Mouse (Mus musculus) gonadal fat pad, adult 2 months (tissue): ENCODE measurements around the gene Tecpr1. TPM values are rescaled to one million over a fixed set of nuclear protein-coding genes. Genes with fewer than 3 reads are reported as not detected.

Source experiments
- DNase-seq: peaks from one replicate; pipeline ENCODE4 v3.0.0-alpha.2; 2012; ENCODE audit warnings: low read depth
- polyA plus RNA-seq: library from polyadenylated mRNA; depleted of rRNA; stranded (reverse); fragments of >200 nt; gene quantifications from 2 replicates; pipeline ENCODE4 v1.2.3, GENCODE M21; 2012

The Tecpr1 gene
- polyA plus RNA-seq, 1 experiment = 43.7 TPM

DNA sequence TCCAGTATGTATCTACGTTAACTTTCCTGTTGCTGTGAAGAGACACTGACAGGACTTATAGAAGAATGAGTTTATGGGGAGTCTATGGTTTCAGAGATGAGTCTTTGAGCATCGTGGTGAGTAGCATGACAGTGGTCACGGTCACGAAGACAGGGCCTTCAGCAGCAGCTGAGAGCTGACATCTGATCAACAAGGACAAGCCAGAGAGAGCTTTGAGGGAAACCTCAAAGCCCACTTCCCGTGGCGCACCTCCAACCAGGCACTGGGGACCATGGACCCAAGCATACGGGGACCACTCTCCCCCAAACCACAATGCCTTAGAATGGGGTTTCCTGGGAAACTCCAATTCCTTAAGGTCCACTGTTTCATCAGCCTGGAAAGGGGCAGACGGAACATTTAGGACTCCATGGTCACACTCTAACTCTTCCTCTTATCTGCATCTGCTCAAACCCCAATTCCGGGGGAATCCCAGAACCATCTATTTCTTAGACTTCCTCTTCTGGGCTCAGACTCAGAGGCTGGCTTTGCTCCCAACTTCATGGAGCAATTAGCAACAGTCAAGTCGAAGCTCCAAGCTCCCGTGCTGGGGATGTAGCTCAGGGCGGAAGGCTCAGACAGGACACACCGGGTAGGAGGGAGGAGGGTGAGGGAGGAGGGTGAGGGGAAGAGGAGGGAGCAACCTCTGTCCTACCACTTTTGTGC, 28.6 kb upstream of the Tecpr1 start:
- DNase-seq = no peak

DNA sequence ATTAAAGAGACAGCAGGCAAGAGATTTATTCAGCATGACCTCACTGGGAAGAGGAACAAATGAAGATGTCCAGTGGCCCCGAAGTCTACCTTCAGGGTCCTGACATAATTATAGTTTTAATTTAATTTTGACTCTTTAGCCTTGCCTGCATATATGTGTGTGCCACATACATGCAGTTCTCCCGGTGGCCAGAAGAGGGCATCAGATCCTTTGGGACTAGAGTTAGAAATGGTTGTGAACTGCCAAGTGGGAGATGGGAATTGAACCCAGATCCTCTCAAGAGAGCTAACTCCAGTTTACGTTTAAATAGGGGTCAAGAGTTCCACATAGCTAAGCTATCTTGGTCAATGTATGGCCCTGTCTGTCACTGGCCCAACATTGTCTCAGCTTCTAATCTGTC, 26.5 kb upstream of the Tecpr1 start:
- DNase-seq = no peak

DNA sequence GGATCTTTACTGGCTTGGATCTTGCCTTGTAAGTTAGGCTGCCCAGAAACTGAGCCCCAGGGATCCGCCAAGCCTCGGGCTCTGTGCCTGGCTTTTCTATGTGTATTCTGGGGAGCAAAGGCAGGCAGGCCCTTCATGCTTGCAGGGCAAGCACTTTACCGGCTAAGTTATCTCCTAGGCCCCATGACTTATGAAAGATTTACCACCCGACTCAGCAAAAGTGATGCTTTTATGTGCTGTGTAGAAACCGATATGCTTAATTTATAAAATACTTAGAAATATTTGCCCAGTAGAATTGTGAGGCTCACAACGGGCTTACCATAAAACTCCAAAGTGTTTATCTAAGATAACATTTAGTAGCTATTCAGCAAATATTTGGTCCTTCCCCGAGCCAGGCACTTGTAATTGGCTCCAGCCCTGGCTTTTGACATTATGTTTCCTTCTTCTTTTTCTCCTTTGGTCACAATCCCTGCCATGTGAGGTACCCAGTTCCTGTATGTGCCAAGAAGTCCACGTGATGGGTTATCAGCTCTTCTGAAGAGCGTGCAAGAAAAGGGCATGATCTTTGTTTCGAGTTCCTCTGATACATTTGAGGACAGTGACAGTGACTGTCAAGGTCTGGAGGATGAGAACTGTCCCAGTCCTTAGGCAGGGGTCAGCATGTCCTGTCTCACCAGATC, 24.6 kb upstream of the Tecpr1 start:
- DNase-seq = no peak

DNA sequence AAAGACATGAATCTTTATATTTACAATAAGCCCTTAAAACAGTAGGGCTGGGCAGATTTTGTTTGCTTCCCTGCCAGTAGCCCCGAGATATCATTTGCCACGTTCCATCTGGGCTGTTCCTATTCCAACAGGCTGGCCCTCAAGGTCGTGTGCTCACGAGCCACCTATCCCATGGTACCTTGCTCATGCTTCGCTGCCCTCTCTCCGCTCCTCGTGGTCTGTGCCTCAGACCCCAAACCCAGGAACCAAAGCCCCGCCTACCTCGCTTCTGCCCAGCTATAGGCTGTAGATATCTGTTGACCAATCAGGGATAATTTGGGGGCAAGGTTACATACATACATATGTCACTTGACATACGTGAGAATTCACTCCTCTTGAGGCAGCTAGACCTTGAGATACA, 23.9 kb upstream of the Tecpr1 start:
- DNase-seq = no peak

DNA sequence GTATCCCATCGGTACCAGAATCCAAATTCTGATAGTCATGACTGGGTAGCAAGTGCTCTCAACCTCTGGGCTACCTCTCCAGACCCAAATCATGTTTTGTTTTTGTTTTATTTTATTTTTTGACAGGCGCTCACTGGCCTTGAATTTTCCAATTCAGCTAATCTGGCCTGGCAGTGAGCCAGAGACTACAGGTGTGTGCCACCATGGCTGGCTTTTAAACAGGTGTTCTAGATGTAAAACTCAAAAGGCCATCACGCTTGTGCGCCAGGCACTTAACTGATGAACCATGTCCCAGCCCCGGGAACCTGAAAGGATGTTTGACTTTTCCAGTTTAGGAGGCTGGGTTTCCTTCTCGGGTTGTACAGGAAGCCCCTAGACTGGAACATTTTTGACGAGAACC, 23.3 kb upstream of the Tecpr1 start:
- DNase-seq = no peak

DNA sequence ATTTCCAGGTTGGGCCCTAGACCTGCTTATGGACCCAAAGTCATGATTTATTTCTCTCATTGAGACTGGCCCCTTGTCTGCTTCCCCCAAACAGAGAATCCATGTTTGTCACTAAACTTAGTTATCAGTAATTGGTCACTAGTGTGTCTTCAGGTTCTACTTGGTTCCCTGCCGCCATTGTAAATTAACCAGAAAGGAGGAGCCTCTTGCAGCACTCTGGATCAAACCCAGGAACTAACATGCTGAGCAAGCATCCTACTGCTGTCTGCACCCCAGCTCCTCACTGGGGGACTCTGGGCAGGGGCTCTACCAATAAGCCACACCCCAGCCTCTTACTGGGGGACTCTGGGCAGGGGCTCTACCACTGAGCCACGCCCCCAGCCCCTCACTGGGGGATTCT, 22.2 kb upstream of the Tecpr1 start:
- no peak for DNase-seq

DNA sequence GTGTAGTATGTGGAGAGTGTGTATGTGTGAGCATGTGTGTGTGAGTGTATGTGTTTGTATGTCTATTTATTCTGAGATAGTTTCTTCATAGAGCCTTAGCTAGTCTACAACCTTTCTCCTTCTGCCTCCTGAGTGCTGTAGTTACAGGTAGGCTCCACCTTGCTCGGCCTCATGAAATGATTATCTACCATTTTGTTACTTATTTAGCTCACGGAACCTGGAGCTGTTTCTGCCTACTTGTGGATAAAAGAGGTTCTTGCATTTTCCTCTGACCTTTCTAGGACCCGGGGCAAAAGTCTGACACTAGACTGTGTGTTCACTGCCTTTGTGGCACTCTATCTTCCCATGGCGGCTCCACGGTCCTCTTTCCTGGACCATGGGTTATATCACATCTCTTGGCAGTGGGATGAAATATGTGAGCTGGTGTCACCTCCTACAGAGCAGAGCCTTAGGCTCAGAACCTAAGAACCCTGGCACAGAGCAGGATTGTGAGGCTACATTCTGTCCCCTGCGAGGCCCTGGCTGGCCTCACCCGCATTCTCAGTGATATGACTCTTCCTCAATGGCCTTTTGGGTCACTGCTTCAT, 20.6 kb upstream of the Tecpr1 start, which contains the start of gene Bri3:
Bri3 (plus strand) TSS at position 537 of the 587 bp plus-strand sequence.
- DNase-seq = no peak

DNA sequence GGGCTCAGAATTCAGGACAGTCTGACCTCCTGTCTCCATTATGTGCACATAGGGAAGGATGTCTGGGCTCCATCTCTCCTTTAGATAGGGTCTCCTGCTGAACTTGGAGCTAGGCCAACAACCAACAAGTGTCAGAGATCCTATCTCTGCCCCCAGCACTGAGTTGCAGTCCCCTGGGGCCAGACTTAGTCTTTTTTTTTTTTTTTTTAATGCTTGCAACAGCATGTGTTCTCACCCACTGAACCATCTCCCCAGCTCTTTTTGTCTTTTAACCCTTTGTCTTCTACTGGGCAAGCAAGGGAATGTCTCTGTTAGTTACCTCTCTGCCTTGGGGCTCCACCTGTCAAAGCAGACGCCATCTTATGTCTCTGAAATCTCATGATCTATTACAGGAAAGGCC, 15.6 kb upstream of the Tecpr1 start:
- DNase-seq = no peak

DNA sequence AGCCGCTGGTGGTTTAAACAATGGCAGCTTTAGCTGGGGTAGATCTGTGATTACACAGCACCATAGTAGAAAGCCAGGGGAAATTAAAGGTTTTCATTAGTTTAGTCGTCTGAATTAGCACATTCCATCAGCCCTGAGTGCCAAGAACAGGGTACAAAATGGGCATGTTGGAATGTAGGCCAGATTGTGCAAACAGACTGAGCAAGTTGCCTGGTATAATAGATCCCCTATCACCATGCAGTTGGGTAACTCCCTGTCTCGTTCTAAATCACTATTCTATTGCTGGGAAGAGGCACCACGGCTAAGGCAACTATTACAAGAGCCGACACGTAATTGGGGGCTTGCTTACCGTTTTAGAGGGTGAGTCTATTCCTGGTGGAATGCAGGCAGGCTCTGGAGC, 11.3 kb upstream of the Tecpr1 start:
- DNase-seq = no peak

DNA sequence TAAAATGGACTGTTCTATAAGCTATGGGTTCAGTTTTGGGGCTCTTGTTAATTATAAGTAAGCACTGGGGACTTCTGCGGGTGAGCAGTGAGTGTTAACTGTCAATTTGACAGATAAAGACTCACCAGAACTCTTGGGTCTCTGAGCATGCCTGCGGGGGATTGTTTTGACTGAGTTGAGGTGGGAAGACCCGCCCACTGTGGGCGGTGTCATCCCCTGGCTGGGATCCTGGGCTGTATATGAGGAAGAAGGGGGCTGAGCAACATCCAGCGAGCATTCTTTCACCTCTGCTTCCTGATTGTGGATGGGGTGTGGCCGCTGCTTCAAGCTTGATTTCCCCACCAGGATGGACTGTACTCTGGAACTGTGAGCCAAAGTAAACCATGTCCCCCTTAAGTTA, 10.8 kb upstream of the Tecpr1 start:
- DNase-seq = no peak

DNA sequence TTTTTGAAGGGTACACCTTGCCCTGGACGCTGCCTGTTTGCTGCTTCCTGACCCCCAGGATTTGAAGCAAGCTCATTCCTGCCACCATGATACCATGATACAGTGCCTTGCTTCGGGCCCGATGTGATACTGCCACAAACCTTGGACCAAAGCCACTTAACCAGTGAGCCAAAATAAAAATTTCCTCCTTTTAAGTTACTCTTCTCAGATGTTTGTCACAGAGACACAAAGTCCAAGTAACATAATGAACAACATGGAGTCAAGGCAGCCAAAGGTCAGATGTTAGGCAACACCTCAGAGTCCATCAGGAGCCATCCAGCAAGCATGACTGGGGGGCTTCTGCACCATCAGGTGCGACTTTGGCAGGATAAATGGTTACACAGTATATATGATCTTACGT, 9.1 kb upstream of the Tecpr1 start:
- no peak for DNase-seq

DNA sequence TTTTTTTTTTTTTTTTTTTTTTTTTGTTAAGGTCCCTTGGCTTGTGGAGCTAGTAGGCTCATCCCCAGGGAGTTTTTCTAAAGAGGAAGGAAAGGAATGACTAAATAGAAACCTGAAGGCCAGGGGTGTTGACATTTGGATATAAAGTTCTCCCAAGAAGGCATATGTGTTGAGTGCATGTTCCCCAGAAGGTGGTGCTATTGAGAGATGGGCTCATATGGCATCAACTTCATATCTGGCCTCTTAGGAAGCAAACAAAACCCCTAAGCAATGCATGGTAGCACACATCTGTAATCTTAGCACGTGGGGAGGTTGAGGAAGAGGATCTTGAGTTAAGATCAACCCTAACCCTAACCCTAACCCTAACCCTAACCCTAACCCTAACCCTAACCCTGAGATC, 8.0 kb upstream of the Tecpr1 start:
- no peak for DNase-seq

DNA sequence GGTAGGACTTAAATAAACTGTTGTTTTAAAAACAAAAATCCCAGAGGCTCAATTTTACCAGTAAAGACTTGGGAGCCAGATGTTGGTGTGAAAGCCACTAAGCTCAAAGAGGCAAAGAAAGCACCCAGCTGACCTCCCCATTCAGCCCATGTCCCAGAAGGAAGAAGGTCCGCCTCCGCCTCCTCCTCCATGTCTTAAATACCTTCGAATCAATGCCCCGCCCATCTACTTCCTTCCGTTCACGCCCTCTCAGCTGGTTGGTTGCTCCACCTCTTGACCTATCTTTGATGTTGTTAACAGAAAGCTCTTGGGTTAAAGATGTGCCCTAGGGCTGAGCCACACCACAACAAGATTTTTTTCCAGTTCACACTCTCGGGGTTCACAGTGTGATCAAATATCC, 6.8 kb upstream of the Tecpr1 start:
- DNase-seq = no peak

DNA sequence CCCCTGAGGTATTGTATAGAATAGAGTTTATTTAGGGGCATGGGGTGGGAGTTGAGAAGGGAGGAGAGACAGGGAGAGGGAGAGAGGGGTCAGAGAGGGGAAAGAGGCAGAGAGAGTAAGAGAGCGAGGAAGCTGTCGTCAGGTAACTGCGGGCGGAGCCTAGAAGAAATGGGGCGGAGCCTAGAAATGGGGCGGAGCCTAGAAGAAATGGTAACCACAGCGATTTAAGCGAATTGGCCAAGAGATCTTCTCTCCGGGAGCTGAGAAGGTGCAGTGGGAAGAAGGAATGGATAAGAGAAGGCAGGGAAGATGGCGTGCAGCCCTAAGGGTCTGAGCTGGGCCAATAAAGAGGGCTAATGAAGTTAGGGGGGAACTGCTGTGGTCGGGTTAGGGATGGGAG, 2.8 kb upstream of the Tecpr1 start:
- no peak for DNase-seq

DNA sequence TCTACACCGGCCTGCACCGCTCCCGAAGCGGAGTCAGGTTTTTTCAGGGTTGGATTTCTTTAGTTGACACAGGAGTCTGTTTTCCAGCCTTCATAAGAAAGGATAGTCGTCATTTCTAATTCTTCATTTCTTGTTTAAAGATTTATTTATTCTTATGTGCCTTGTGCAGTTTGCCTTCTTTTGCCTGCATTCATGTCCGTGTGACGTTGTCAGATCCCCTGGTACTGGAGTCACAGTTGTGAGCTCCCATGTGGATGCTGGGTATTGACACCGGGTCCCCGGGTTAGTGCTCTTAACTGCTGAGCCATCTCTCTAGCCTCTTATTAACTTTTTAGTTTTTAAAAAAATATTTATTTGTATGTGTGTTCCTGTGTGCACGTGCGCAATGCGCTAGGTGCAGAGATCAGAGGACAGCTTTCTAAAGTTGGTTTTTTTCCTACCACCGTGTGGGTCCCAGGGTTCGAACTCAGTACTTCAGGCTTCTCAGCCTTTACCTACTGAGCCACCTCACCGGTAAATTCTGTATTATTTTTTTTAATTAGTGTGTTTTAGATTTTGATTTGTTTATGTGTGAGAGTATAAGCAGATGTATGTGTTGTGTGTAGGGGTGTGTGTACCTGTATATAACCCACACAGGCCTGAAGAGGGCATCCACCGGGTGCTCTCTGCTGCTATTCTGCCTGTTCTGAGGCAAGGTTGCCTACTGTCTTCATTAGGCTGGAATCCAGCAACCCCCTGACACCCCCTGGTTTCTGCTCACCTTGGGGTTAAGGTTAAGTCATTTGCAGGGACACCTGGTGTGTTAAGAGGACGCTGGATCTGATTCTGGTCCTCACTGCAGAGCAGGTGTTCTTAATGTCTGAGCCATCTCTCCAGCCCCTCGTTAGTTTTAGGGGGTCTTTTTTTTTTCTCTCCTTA, 743 bp upstream of the Tecpr1 start:
- DNase-seq = no peak

DNA sequence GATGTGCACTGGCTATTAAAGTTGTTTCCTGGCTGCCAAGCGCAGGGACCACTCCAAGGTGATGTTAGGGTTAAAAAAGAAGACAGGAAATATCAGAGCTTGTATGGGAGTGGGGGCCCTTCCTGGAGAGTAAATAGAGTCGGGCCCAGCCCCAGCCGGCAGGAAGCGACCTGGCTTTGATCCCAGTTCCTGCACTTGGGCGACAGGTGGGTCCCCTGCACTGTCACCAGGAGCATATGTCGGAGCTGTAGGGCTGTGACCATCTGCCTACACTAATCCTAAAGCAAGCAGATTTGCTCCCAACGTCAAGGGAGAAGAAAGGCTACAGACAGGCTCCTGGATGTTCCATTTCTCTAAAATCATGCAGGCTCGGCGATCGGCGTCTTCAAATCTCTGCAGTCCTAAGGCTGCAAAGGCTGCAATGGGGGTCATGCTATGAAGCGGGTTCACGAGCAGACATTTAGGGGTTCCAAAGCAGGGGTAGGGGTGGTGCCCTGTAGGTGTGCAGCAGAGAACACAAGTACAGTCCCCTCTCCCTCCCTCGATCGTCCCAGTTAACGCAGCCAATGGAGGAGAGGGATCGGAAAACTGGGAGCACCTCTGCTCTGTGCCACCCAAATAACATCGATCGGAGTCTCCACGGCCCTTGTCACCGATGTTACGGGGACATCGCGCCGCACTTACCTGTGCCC, 458 bp downstream of the Tecpr1 start:
- no peak for DNase-seq

DNA sequence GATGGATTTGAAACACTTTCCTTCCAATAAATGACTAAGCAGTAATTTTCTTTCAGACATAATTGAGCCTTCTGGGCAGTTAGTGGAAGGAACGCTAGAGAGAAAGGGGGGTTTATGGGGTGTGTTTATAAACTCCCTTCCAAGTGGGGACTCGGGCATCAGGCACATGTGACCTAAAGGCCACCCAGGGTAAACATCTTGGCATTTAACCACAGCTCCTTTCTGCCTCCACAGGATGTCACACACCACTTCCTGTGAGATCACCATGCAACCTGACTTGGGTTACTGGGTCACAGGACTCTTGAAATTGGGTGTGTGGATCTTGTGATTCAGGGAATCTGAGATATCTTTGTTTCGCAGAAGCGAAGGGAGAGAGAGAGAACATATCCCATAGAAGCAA, 2.1 kb downstream of the Tecpr1 start:
- DNase-seq = no peak

DNA sequence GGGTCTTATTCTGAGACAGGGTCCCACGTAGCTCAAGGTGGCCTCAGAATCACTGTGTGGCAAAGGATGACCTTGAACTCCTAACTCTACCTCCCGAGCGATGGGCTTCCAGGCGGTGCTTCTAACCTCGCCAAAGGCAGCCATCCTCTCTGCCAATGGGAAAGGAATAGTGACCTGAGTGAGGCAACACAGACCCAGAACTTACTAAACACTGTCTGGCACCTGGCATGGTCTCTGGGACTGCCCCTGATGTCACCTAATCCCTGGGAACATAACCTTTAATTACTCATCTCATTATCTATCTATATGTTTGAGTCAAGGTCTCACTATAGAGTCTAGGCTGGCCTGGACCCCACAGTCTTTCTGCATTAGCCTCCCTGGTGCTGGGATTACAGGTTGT, 3.5 kb downstream of the Tecpr1 start:
- DNase-seq = no peak

DNA sequence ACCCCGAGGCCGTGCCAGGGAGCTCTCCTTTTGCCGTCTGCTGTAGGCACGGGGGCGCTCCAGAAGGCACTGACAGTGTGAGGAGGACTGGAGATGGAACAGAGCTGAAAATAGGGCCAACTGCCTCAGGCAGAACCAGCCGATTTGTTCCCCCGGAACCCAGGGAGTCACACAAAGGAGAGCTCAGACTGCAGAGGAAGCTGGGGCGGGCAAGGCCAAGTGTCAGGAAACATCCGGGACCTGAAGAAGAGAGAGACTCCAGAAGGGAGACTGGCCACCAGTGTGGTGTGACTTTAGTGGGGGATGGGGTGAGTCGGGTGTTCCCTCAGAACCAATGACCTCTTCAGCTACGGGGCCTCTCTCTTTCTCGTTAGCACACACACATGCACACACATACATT, 4.1 kb downstream of the Tecpr1 start:
- no peak for DNase-seq

DNA sequence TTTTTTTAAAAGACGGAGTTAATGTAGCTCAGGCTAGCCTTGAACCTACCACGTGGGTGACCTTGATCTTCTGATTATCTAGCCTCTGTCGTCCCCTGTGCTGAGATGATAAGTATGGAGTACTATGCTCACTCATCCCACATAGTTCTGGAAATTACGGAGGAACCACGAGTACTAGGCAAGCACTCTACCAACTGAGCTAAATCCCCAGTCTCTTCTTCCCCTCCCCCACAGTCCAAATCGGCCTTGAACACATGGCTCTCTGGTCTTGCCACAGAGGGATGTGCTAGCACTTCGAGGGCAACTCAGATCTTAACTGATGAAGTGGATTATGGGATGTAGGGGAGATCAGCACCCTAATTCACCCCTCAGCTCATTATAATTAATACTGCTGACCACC, 5.4 kb downstream of the Tecpr1 start:
- DNase-seq = no peak

DNA sequence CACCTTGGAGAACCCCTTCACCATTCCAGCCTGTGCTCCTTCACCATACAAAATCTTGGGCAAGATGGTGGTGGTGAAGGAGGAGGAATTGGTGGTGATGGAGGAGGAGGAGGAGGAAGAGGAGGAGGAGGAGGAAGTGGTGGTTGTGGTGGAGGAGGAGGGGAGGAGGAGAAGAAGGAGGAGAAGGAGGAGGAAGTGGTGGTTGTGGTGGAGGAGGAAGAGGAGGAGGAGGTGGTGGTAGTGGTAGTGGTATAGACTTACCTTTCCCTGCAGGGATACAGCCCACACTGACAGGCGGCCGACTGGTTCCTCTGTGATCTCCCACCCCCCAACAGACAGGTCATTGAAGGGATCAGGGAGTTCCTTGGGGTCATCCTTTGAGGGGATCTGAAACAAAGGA, 7.4 kb downstream of the Tecpr1 start:
- no peak for DNase-seq

DNA sequence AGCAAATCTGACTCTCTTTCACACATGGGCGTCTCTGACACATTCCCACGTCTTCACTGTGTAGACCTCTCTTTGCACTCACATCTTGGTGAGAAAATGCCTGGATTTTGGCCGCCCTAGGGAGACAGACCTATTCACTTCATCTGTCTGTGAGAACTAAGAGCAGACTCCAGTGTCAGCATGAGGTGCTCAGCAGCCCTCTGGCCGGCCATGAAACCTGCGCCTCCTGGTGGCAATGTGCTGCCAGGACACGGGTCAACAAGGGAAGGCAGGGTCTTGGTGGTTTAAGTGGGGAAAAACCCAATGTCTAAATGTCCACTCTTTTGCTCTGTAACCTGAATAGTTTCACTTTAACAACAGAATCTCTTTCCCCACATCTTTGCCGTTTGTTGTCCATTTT, 9.0 kb downstream of the Tecpr1 start:
- DNase-seq = no peak
